Mouse (Mus musculus): ENCODE results near the gene Dnajc13. TPM values are rescaled to one million over a fixed set of nuclear protein-coding genes. Genes with fewer than 3 reads are reported as not detected.
A peak's percentile ranks its signal among the peaks of the same experiment; 100 is the strongest.

Dnajc13 gene
- polyA plus RNA-seq, 1 experiment from 2014 or later, result 5.8 TPM

GRCm38 (mm10) chr9:104297041-104297440 lies 34.3 kb upstream of the Dnajc13 start:
- Histone ChIP-seq H3K4me2 (ENCODE audit: low read depth, low read length) (no peak overlapping the region), H3K27me3 (ENCODE audit: insufficient read depth, low read length) (no peaks in the 10 kb centered on the region), H3K4me3 (ENCODE audit: low read depth, low read length) (no peak overlapping the region), H3K9me3 (ENCODE audit: low read length) (no peaks in the 10 kb centered on the region), H3K36me3 (replicated peaks; ENCODE audit: insufficient read depth, low read length) (no peaks in the 10 kb centered on the region), H3K9ac (replicated peaks) (no peak overlapping the region), H3K4me1 (ENCODE audit: insufficient read depth) (no peaks in the 10 kb centered on the region), H3K27ac (ENCODE audit: low read depth) (no peak overlapping the region)
- TF ChIP-seq EP300 (IDR thresholded peaks at IDR 0.05; ENCODE audit: low read depth) (no peak), CTCF (IDR thresholded peaks at IDR 0.05; ENCODE audit: low read depth) (no peak)
- no peak for ATAC-seq
- 52% methylated on average over 3 of the region's 3 CpGs for WGBS (ENCODE audit: insufficient replicate concordance)
- DNase-seq, result no peak

GRCm38 (mm10) chr9:104284934-104285333 lies 22.2 kb upstream of the Dnajc13 start:
- WGBS (ENCODE audit: insufficient replicate concordance), result 40% methylated on average over 6 of the region's 6 CpGs
- H3K36me3 ChIP-seq (replicated peaks; ENCODE audit: insufficient read depth, low read length), result no peaks in the 10 kb centered on the region
- H3K9ac ChIP-seq (replicated peaks), result no peak overlapping the region
- H3K27me3 ChIP-seq (ENCODE audit: insufficient read depth, low read length), result no peaks in the 10 kb centered on the region
- no peak overlapping the region for H3K4me2 ChIP-seq (ENCODE audit: low read depth, low read length)
- no peak for DNase-seq
- H3K9me3 ChIP-seq (ENCODE audit: low read length), result no peaks in the 10 kb centered on the region
- no peak overlapping the region for H3K4me3 ChIP-seq (ENCODE audit: low read depth, low read length)
- no peak for ATAC-seq
- no peak overlapping the region for H3K27ac ChIP-seq (ENCODE audit: low read depth)
- 0 out of 2 replicates have a peak, but pooled peaks cover 2% of the 10 kb centered on the region for H3K4me1 ChIP-seq (ENCODE audit: insufficient read depth)
- TF ChIP-seq EP300 (IDR thresholded peaks at IDR 0.05; ENCODE audit: low read depth), result no peak
- no peak for TF ChIP-seq CTCF (IDR thresholded peaks at IDR 0.05; ENCODE audit: low read depth)

- no peaks in the 10 kb centered on the region for H3K9me3 ChIP-seq (ENCODE audit: low read length)
- H3K9ac ChIP-seq (replicated peaks), result no peak overlapping the region
- H3K36me3 ChIP-seq (replicated peaks; ENCODE audit: insufficient read depth, low read length), result no peaks in the 10 kb centered on the region
- 51% methylated on average over 8 of the region's 8 CpGs for WGBS (ENCODE audit: insufficient replicate concordance)
- H3K27ac ChIP-seq (ENCODE audit: low read depth), result no peak overlapping the region
- 0 out of 2 replicates have a peak, but pooled peaks cover 2% of the 10 kb centered on the region for H3K4me1 ChIP-seq (ENCODE audit: insufficient read depth)
- DNase-seq, result no peak
- H3K4me2 ChIP-seq (ENCODE audit: low read depth, low read length), result no peak overlapping the region
- no peak for TF ChIP-seq CTCF (IDR thresholded peaks at IDR 0.05; ENCODE audit: low read depth)
- no peak for TF ChIP-seq EP300 (IDR thresholded peaks at IDR 0.05; ENCODE audit: low read depth)
- no peak for ATAC-seq
- H3K4me3 ChIP-seq (ENCODE audit: low read depth, low read length), result no peak overlapping the region
- no peaks in the 10 kb centered on the region for H3K27me3 ChIP-seq (ENCODE audit: insufficient read depth, low read length)
Measured at GRCm38 (mm10) chr9:104282536-104282935, 19.8 kb upstream of the Dnajc13 start.

- ATAC-seq, result no peak
- no peak overlapping the region for H3K4me2 ChIP-seq (ENCODE audit: low read depth, low read length)
- no peak for DNase-seq
- TF ChIP-seq EP300 (IDR thresholded peaks at IDR 0.05; ENCODE audit: low read depth), result no peak
- TF ChIP-seq CTCF (IDR thresholded peaks at IDR 0.05; ENCODE audit: low read depth), result no peak
- H3K27ac ChIP-seq (ENCODE audit: low read depth), result no peak overlapping the region
- 0 out of 2 replicates have a peak, but pooled peaks cover 2% of the 10 kb centered on the region for H3K4me1 ChIP-seq (ENCODE audit: insufficient read depth)
- no peak overlapping the region for H3K9ac ChIP-seq (replicated peaks)
- WGBS (ENCODE audit: insufficient replicate concordance), result 60% methylated on average over 5 of the region's 5 CpGs
- H3K36me3 ChIP-seq (replicated peaks; ENCODE audit: insufficient read depth, low read length), result no peaks in the 10 kb centered on the region
- no peak overlapping the region for H3K4me3 ChIP-seq (ENCODE audit: low read depth, low read length)
- H3K9me3 ChIP-seq (ENCODE audit: low read length), result no peaks in the 10 kb centered on the region
- H3K27me3 ChIP-seq (ENCODE audit: insufficient read depth, low read length), result no peaks in the 10 kb centered on the region
Measured at GRCm38 (mm10) chr9:104281737-104282136, 19.0 kb upstream of the Dnajc13 start.

- no peaks in the 10 kb centered on the region for H3K27me3 ChIP-seq (ENCODE audit: insufficient read depth, low read length)
- DNase-seq, result no peak
- ATAC-seq, result 0 out of 2 replicates have a peak, but pooled peaks have one; percentile 17
- no peak overlapping the region for H3K9ac ChIP-seq (replicated peaks)
- H3K36me3 ChIP-seq (replicated peaks; ENCODE audit: insufficient read depth, low read length), result no peaks in the 10 kb centered on the region
- no peak overlapping the region for H3K4me3 ChIP-seq (ENCODE audit: low read depth, low read length)
- no peak overlapping the region for H3K4me2 ChIP-seq (ENCODE audit: low read depth, low read length)
- H3K4me1 ChIP-seq (ENCODE audit: insufficient read depth), result 0 out of 2 replicates have a peak, but pooled peaks cover 2% of the 10 kb centered on the region
- 53% methylated on average over 8 of the region's 8 CpGs for WGBS (ENCODE audit: insufficient replicate concordance)
- no peak overlapping the region for H3K27ac ChIP-seq (ENCODE audit: low read depth)
- TF ChIP-seq CTCF (IDR thresholded peaks at IDR 0.05; ENCODE audit: low read depth), result no peak
- no peak for TF ChIP-seq EP300 (IDR thresholded peaks at IDR 0.05; ENCODE audit: low read depth)
- no peaks in the 10 kb centered on the region for H3K9me3 ChIP-seq (ENCODE audit: low read length)
Measured at GRCm38 (mm10) chr9:104280725-104281495, 18.2 kb upstream of the Dnajc13 start.

GRCm38 (mm10) chr9:104277528-104278162 lies 14.9 kb upstream of the Dnajc13 start:
- no peak overlapping the region for H3K4me3 ChIP-seq (ENCODE audit: low read depth, low read length)
- H3K4me2 ChIP-seq (ENCODE audit: low read depth, low read length), result no peak overlapping the region
- WGBS (ENCODE audit: insufficient replicate concordance), result 19% methylated on average over 18 of the region's 18 CpGs
- H3K4me1 ChIP-seq (ENCODE audit: insufficient read depth), result 0 out of 2 replicates have a peak, but pooled peaks cover 2% of the 10 kb centered on the region
- H3K27ac ChIP-seq (ENCODE audit: low read depth), result no peak overlapping the region
- H3K27me3 ChIP-seq (ENCODE audit: insufficient read depth, low read length), result no peaks in the 10 kb centered on the region
- DNase-seq (peak; percentile 19), ATAC-seq (no peak; the same call in 1 of the 2 replicates)
- H3K9ac ChIP-seq (replicated peaks), result no peak overlapping the region; the same call in 1 of the 2 replicates
- no peaks in the 10 kb centered on the region for H3K36me3 ChIP-seq (replicated peaks; ENCODE audit: insufficient read depth, low read length)
- no peaks in the 10 kb centered on the region for H3K9me3 ChIP-seq (ENCODE audit: low read length)
- TF ChIP-seq EP300 (IDR thresholded peaks at IDR 0.05; ENCODE audit: low read depth), result no peak
- peak; percentile 79 for TF ChIP-seq CTCF (IDR thresholded peaks at IDR 0.05; ENCODE audit: low read depth)
